Mouse (Mus musculus): Measurements from ENCODE around the gene Gm7073. TPM values are rescaled to one million over a fixed set of nuclear protein-coding genes. Genes with fewer than 3 reads are reported as not detected.

Gm7073 gene
- not detected in 2 replicates for polyA plus RNA-seq (2015; fragmentation: Nextera tagmentation; extraction: Ambion mirVana)

GRCm38 (mm10) chrX:60539149-60539548 is at the start of gene Gm7073:
Gm7073 (minus strand) TSS chrX:60539249.
- Histone ChIP-seq H3K4me2 (ENCODE audit: low read depth, low read length) (no peak within 1 kb of the TSS), H3K36me3 (ENCODE audit: control insufficient read depth, insufficient read depth) (no peaks in the 10 kb centered on the region), H3K27me3 (ENCODE audit: control insufficient read depth, insufficient read depth, low read depth, low read length) (no peaks in the 10 kb centered on the region), H3K4me1 (ENCODE audit: control insufficient read depth, low read depth, low read length) (no peaks in the 10 kb centered on the region), H3K9me3 (replicated peaks; ENCODE audit: control insufficient read depth, low read length) (no peaks in the 10 kb centered on the region), H3K4me3 (ENCODE audit: low read depth, low read length) (no peak within 1 kb of the TSS), H3K9ac (ENCODE audit: low read depth, low read length) (no peak within 1 kb of the TSS), H3K27ac (ENCODE audit: low read length) (no peak within 1 kb of the TSS)
- ATAC-seq (ENCODE audit: low read depth): no peak

GRCm38 (mm10) chrX:60570539-60570938 is 31.5 kb upstream of the Gm7073 start:
- Histone ChIP-seq H3K4me2 (ENCODE audit: low read depth, low read length) (no peak overlapping the region), H3K4me1 (ENCODE audit: control insufficient read depth, low read depth, low read length) (no peaks in the 10 kb centered on the region), H3K9me3 (replicated peaks; ENCODE audit: control insufficient read depth, low read length) (no peaks in the 10 kb centered on the region), H3K27me3 (ENCODE audit: control insufficient read depth, insufficient read depth, low read depth, low read length) (no peaks in the 10 kb centered on the region), H3K9ac (ENCODE audit: low read depth, low read length) (no peak overlapping the region), H3K4me3 (ENCODE audit: low read depth, low read length) (no peak overlapping the region), H3K36me3 (ENCODE audit: control insufficient read depth, insufficient read depth) (no peaks in the 10 kb centered on the region), H3K27ac (ENCODE audit: low read length) (no peak overlapping the region)
- WGBS (ENCODE audit: insufficient replicate concordance): 40% methylated on average over 1 of the region's 1 CpGs
- ATAC-seq (ENCODE audit: low read depth): no peak

- ATAC-seq (ENCODE audit: low read depth): no peak
- Histone ChIP-seq H3K36me3 (ENCODE audit: control insufficient read depth, insufficient read depth) (no peaks in the 10 kb centered on the region), H3K9me3 (replicated peaks; ENCODE audit: control insufficient read depth, low read length) (no peaks in the 10 kb centered on the region), H3K4me2 (ENCODE audit: low read depth, low read length) (no peak overlapping the region), H3K27ac (ENCODE audit: low read length) (no peak overlapping the region), H3K27me3 (ENCODE audit: control insufficient read depth, insufficient read depth, low read depth, low read length) (no peaks in the 10 kb centered on the region), H3K9ac (ENCODE audit: low read depth, low read length) (no peak overlapping the region), H3K4me3 (ENCODE audit: low read depth, low read length) (no peak overlapping the region), H3K4me1 (ENCODE audit: control insufficient read depth, low read depth, low read length) (no peaks in the 10 kb centered on the region)
These were observed 30.0 kb upstream of the Gm7073 start for GRCm38 (mm10) chrX:60569047-60569446.

GRCm38 (mm10) chrX:60555242-60555641 is 16.2 kb upstream of the Gm7073 start:
- no peaks in the 10 kb centered on the region for H3K36me3 ChIP-seq (ENCODE audit: control insufficient read depth, insufficient read depth)
- ATAC-seq (ENCODE audit: low read depth): no peak
- H3K4me2 ChIP-seq (ENCODE audit: low read depth, low read length): no peak overlapping the region
- no peak overlapping the region for H3K9ac ChIP-seq (ENCODE audit: low read depth, low read length)
- no peaks in the 10 kb centered on the region for H3K27me3 ChIP-seq (ENCODE audit: control insufficient read depth, insufficient read depth, low read depth, low read length)
- H3K9me3 ChIP-seq (replicated peaks; ENCODE audit: control insufficient read depth, low read length): no peaks in the 10 kb centered on the region
- no peaks in the 10 kb centered on the region for H3K4me1 ChIP-seq (ENCODE audit: control insufficient read depth, low read depth, low read length)
- H3K27ac ChIP-seq (ENCODE audit: low read length): no peak overlapping the region
- H3K4me3 ChIP-seq (ENCODE audit: low read depth, low read length): no peak overlapping the region
- 44% methylated on average over 4 of the region's 4 CpGs for WGBS (ENCODE audit: insufficient replicate concordance)

- Histone ChIP-seq H3K9me3 (replicated peaks; ENCODE audit: control insufficient read depth, low read length) (no peaks in the 10 kb centered on the region), H3K27me3 (ENCODE audit: control insufficient read depth, insufficient read depth, low read depth, low read length) (peaks cover 20% of the 10 kb centered on the region), H3K27ac (ENCODE audit: low read length) (no peak overlapping the region), H3K4me3 (ENCODE audit: low read depth, low read length) (peak overlapping the region; percentile 46), H3K4me1 (ENCODE audit: control insufficient read depth, low read depth, low read length) (no peaks in the 10 kb centered on the region), H3K4me2 (ENCODE audit: low read depth, low read length) (peak overlapping the region; percentile 62), H3K36me3 (ENCODE audit: control insufficient read depth, insufficient read depth) (no peaks in the 10 kb centered on the region), H3K9ac (ENCODE audit: low read depth, low read length) (no peak overlapping the region)
- ATAC-seq (ENCODE audit: low read depth): peak; percentile 64
- 22% methylated on average over 26 of the region's 113 CpGs for WGBS (ENCODE audit: insufficient replicate concordance)
These were observed 8.6 kb upstream of the Gm7073 start for GRCm38 (mm10) chrX:60547444-60548304.

GRCm38 (mm10) chrX:60547098-60547443 is 8.0 kb upstream of the Gm7073 start:
- Histone ChIP-seq H3K4me3 (ENCODE audit: low read depth, low read length) (peak overlapping the region; percentile 46), H3K4me1 (ENCODE audit: control insufficient read depth, low read depth, low read length) (no peaks in the 10 kb centered on the region), H3K9ac (ENCODE audit: low read depth, low read length) (no peak overlapping the region), H3K36me3 (ENCODE audit: control insufficient read depth, insufficient read depth) (no peaks in the 10 kb centered on the region), H3K4me2 (ENCODE audit: low read depth, low read length) (peak overlapping the region; percentile 62), H3K9me3 (replicated peaks; ENCODE audit: control insufficient read depth, low read length) (no peaks in the 10 kb centered on the region), H3K27ac (ENCODE audit: low read length) (no peak overlapping the region), H3K27me3 (ENCODE audit: control insufficient read depth, insufficient read depth, low read depth, low read length) (peaks cover 20% of the 10 kb centered on the region)
- 11% methylated on average over 16 of the region's 16 CpGs for WGBS (ENCODE audit: insufficient replicate concordance)
- no peak for ATAC-seq (ENCODE audit: low read depth)

GRCm38 (mm10) chrX:60545906-60546305 is 6.9 kb upstream of the Gm7073 start:
- Histone ChIP-seq H3K27ac (ENCODE audit: low read length) (no peak overlapping the region), H3K9ac (ENCODE audit: low read depth, low read length) (no peak overlapping the region), H3K4me3 (ENCODE audit: low read depth, low read length) (no peak overlapping the region), H3K9me3 (replicated peaks; ENCODE audit: control insufficient read depth, low read length) (no peaks in the 10 kb centered on the region), H3K27me3 (ENCODE audit: control insufficient read depth, insufficient read depth, low read depth, low read length) (peaks cover 20% of the 10 kb centered on the region), H3K4me1 (ENCODE audit: control insufficient read depth, low read depth, low read length) (no peaks in the 10 kb centered on the region), H3K36me3 (ENCODE audit: control insufficient read depth, insufficient read depth) (no peaks in the 10 kb centered on the region), H3K4me2 (ENCODE audit: low read depth, low read length) (no peak overlapping the region)
- 43% methylated on average over 3 of the region's 3 CpGs for WGBS (ENCODE audit: insufficient replicate concordance)
- no peak for ATAC-seq (ENCODE audit: low read depth)

GRCm38 (mm10) chrX:60545444-60545843 is 6.4 kb upstream of the Gm7073 start:
- H3K4me3 ChIP-seq (ENCODE audit: low read depth, low read length): no peak overlapping the region
- H3K9ac ChIP-seq (ENCODE audit: low read depth, low read length): no peak overlapping the region
- WGBS (ENCODE audit: insufficient replicate concordance): 40% methylated on average over 1 of the region's 1 CpGs
- no peak for ATAC-seq (ENCODE audit: low read depth)
- peaks cover 20% of the 10 kb centered on the region for H3K27me3 ChIP-seq (ENCODE audit: control insufficient read depth, insufficient read depth, low read depth, low read length)
- no peaks in the 10 kb centered on the region for H3K4me1 ChIP-seq (ENCODE audit: control insufficient read depth, low read depth, low read length)
- H3K27ac ChIP-seq (ENCODE audit: low read length): no peak overlapping the region
- H3K36me3 ChIP-seq (ENCODE audit: control insufficient read depth, insufficient read depth): no peaks in the 10 kb centered on the region
- no peaks in the 10 kb centered on the region for H3K9me3 ChIP-seq (replicated peaks; ENCODE audit: control insufficient read depth, low read length)
- no peak overlapping the region for H3K4me2 ChIP-seq (ENCODE audit: low read depth, low read length)

- H3K9ac ChIP-seq (ENCODE audit: low read depth, low read length): no peak overlapping the region
- no peaks in the 10 kb centered on the region for H3K9me3 ChIP-seq (replicated peaks; ENCODE audit: control insufficient read depth, low read length)
- no peak for ATAC-seq (ENCODE audit: low read depth)
- no peaks in the 10 kb centered on the region for H3K4me1 ChIP-seq (ENCODE audit: control insufficient read depth, low read depth, low read length)
- no peak overlapping the region for H3K4me2 ChIP-seq (ENCODE audit: low read depth, low read length)
- WGBS (ENCODE audit: insufficient replicate concordance): 37% methylated on average over 4 of the region's 4 CpGs
- H3K4me3 ChIP-seq (ENCODE audit: low read depth, low read length): no peak overlapping the region
- H3K27me3 ChIP-seq (ENCODE audit: control insufficient read depth, insufficient read depth, low read depth, low read length): peaks cover 20% of the 10 kb centered on the region
- H3K27ac ChIP-seq (ENCODE audit: low read length): no peak overlapping the region
- H3K36me3 ChIP-seq (ENCODE audit: control insufficient read depth, insufficient read depth): no peaks in the 10 kb centered on the region
These were observed 5.0 kb upstream of the Gm7073 start for GRCm38 (mm10) chrX:60544098-60544497.

Measured in liver, embryonic 16.5 days (tissue).